Mouse (Mus musculus) left cerebral cortex, postnatal 25 days (tissue): ENCODE measurements around the gene Plin2. TPM values are rescaled to one million over a fixed set of nuclear protein-coding genes. Genes with fewer than 3 reads are reported as not detected.

Source experiments
- DNase-seq, 2 experiments: peaks; one replicate each; pipeline ENCODE4 v3.0.0; 2022; ENCODE audit warnings: low spot score in 2 of 2, mixed read lengths in 1 of 2
- intact Hi-C: fragments of 180-260 bp; cut with DNase I; formaldehyde crosslinking; loops from one replicate; pipeline ENCODE4 v1.15.1; 2025
- total RNA-seq, 2 experiments: library from RNA; stranded (reverse); gene quantifications; 2 replicates each; pipeline ENCODE4 v1.2.3; 2021

The Plin2 gene
- total RNA-seq, result 10 to 100 TPM; 10.8 to 12.3 TPM

DNA sequence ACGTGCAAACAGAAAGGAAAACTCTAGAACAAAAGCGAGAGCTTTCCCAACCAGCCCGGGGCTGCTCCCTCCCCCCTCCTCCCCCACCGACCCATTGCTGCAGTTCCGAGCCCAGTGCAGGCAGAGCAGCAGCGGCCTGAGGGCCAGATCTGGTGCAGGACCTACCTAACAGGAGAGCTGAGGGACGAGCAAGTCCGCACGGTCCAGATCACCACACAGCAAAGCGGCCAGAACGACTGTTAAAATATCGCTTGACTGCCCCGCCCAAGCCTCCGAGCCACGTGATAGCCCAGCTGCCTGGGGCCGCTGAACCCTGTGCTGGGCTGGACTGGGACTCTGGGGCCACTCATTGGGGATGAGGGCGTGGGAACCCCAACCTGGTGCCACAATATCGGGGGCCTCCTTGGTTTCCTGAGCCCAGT is at the start of gene Plin2:
Gene Plin2, minus strand, starts transcription at position 281 of the 422 bp plus-strand sequence.
- intact Hi-C loops, result no loop called here
- peak; percentile 14 to 15 for DNase-seq

DNA sequence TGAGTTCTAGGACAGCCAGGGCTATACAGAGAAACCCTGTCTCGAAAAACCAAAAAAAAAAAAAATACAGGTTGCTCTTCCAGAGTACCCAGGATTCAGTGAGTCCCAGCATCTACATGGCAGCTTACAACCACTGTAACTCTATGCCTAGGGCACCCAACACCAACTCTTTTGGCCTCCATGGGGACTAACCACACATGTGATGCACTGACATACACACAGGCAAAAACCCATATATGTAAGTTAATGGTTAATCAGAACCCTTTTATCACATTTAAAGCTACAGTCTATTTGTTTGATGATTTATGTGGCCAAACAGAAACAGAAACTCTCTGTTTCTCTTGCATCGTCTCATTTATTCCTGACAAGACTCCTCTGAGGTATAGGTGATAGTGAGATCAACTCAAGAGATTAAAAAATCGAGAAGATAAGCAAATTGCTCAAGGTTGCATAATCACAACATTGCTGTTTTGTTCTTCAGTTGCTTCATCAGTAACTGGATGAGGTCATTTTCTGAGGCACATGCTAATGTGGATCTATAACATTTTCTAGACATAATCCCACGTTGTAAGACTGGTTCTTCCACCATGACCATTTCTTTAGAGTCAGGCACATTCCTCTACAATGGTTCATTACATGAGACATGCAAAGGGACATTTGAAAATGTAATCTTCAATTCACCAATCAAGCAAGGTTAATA is 49.2 kb upstream of the Plin2 start:
- DNase-seq, result no peak
- intact Hi-C loops, result no loop called here

DNA sequence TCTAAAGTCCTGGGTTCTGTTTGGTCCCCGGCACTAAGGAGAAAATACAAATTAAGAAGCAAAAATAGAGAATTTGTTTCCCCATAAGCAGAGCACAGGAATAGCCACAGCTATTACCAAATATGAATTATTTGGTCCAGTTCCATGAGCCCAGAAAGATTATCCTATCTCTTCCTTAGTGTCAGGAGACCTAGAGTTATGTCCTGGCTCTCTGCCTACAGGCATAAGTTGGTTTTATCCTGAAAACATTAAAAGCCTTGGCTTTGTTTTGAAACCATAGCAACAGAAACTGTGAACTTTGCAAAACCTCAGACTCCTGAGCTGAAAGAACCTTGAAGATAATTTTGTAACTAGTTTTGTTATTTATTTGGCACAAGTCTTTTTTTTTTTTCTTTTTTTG is 47.3 kb upstream of the Plin2 start:
- DNase-seq, result no peak
- intact Hi-C loops, result no loop called here

DNA sequence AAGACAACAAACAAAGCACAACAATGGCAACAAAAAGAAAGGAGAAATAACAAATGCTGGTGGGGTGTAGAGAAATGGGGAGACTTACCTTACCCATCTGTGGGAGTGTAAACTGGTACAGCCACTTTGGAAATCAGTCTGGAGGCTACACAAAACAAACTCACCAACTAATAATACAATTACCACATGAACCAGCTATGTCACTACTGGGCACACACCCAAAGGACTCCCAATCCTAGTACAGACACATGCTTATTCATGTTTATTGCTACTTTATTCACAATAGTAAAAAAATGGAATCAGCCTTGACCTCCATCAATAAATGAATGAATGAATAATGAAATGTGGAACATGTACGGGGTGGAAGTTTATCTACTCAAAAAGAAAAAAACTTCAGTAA is 45.5 kb upstream of the Plin2 start:
- intact Hi-C loops, result no loop called here
- DNase-seq, result no peak

DNA sequence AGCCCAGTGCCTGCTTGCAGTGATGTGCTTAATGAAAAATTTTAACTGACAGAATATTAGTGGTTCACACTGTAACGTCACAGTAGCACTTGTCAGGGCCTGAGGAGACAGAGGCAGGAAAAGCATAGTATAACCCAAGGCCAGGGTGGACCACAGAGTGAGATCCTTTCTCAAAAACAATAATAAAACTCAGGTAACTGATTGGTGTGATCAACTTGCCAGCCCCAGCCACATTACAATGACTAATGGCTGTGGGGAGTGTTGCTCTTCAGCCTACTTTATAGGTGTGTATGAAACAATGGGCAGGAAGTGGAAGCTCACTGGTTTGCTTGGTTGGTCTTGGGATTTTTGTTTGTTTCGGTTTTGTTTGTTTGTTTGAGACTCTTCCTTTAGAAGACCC is 43.7 kb upstream of the Plin2 start:
- DNase-seq, result no peak
- intact Hi-C loops, result no loop called here

DNA sequence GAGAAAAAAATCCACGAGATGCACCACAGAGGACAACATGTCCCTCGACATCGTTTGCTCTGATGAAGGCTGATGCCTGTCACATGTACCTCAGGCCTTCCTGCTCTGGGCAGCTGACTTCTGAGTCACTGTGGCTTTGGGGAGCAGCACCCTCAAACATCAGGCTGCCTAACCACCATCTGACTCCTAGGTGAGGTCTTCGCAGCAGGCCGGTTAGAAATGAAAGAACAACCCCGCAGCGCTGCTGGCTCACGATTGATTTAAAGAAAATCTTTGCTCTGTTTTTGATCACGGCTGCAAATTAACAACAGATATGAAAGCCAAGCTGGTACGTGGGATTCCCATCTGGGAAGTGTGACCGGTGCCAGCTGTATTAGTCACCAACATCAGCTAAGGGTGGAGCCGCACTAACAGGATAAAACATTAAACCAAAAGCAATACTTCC is 42.9 kb upstream of the Plin2 start:
- DNase-seq, result peak; percentile 57 to 86
- intact Hi-C loops, result no loop called here

DNA sequence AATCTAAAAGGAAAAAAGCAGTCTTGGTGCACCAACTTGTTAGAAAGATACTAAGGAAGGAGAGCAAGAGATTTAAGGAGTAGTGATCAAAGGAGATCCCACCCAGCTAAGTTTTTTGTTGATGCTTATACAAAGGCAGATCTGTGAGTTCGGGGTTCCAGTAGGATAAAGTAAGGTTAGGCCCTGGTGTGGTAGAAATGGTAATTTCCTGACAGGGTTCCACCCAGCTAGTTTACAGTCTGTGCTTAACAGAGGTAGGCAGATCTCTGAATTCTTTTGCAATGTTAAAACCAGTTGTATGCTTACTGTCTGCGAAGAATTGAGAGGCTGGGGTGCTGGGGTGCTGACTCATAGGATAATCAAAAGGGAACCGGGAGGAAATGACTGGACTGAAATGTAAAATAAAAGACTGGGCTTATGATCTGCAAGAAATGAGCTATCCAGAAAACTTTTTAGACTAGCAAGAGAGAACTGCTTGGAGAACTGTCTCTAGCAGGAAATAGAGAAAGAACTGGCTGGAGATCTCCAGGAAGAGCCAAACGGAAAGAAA is 40.9 kb upstream of the Plin2 start:
- DNase-seq, result no peak
- intact Hi-C loops, result no loop called here

DNA sequence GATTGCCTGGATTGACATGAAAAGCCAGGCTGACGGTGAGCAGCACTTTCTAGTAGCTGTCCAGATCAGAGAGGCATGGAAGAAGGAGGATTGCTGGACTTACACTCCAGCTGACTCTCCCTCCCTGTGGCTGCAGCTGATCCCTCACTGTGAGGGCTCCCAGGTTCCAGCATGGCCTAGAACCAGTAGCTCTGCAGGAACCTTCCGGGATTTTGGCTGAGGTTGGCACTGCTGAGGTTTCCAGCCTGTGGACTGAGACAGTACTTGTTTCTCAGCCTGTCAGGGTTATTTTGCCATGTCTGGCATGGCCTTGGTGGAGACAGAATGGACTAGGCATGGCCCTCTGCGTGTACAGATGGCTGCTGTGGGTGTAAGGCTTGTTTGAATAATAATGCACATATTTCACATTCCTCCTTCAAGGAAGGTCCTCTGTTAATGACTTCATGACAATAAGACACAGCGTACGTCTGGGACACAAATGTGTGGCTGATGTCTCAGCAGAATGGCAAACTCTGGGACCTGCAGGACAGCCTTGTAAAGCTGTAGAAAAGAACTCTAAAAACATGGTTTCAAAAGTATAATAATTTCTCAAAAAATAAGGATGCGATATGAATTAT is 40.3 kb upstream of the Plin2 start:
- DNase-seq, result no peak
- intact Hi-C loops, result no loop called here

DNA sequence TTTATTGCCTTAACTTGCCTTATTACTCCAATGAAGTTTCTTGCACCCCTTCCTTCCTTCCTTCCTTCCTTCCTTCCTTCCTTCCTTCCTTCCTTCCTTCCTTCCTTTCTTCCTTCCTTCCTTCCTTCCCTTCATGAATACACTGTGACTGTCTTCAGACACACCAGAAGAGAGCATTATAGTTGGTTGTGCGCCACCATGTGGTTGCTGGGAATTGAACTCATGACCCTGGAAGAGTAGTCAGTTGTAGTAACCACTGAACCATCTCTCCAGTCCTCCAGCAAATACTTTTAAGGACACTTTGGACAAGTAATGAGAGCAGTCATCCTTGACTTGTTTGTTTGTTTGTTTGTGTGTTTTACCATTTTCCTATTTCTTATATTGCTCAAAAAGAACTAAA is 38.9 kb upstream of the Plin2 start:
- intact Hi-C loops, result no loop called here
- DNase-seq, result no peak

DNA sequence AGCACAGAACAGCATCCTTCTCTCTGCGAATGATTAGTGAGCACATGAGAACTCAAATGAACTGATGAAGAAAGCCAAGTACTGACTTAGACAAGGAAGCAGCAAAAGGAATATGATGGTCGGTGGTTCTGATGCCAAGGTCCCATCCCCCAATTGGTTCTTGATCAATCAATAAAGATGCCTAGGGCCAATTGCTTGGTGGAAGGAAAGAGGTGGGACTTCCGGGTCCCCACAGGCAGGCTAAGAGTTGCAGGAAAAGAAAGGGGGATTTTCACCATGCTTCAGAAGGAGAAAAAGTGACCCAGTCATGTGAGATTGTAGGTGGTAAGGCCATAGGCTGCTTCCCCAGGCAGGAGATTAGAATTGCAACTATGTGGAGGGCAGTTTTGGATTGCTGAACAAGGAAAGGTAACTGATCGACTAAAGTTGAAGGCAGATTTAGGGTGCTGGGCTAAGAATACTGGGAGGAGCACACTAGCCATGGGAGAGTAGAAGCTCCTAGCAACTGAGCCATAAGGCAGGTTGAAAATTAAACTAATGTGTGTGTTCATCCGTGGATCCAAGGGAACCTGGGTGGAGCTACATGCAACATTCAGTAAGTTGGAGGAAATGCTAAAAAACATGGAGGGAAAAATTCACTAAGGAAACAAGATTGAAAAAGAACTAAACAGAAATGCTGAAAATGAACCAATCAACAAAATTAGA is 29.5 kb upstream of the Plin2 start:
- intact Hi-C loops, result loop anchor here (5.0 kb wide), 1 partner anchor 458 kb away; no protein-coding TSS in a partner anchor
- DNase-seq, result no peak

DNA sequence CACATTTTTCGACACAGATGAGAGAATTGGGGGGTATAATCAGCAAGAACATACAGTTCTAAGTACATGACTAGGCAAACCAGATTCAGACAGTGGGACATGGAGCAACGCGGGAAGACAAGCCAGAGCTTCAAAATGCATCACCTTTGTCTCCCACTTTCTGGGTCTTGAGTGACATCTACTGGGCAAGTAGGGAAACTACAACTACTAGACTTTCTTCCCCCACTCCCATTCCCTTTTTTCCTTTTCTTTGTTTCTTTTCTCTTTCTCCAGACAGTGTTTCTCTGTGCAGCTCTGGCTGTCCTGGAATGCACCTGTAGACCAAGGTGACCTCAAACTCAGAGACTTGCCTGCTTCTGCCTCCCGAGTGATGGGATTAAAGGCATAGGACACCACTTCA is 27.0 kb upstream of the Plin2 start:
- DNase-seq, result peak; percentile 34 to 49
- intact Hi-C loops, result loop anchor here (1.0 to 5.0 kb wide), 4 partner anchors 76 to 460 kb away; partner anchors contain the start of genes Haus6 and Rraga

DNA sequence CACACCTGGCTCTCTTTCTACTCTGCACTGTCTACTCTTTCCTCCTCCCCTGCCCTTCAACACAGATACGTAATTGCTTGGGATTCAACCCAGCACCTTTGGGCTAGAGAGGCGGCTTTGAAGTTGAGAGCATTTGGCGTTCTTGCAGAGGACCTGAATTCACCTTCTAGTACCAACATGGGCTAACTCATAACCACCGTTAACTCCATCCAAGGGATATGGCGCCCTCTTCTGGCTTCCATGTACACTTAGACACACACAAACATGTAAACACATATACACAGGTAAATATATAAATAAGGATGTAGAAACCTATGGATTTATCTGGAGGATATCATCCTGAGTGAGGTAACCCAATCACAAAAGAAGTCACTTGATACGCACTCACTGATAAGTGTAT is 25.2 kb upstream of the Plin2 start:
- intact Hi-C loops, result loop anchor here (1.0 to 5.0 kb wide), 2 partner anchors 43 to 462 kb away; no protein-coding TSS in a partner anchor
- peak; percentile 20 to 23 for DNase-seq

DNA sequence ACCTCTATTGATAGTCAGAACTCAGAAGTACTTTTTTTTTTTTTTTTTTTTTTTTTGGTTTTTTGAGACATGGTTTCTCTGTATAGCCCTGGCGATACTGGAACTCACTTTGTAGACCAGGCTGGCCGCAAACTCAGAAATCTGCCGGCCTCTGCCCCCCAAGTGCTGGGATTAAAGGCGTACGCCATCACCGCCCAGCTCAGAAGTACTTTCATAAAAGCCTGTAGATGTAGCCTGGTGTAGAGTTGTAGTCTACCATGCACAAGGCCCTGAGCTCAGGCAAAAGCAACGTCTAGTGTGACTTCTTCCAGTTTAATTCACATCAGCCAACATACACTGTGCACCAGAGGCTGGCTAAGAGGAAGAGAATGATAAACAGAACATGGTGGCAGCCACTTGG is 23.1 kb upstream of the Plin2 start:
- intact Hi-C loops, result no loop called here
- DNase-seq, result no peak

DNA sequence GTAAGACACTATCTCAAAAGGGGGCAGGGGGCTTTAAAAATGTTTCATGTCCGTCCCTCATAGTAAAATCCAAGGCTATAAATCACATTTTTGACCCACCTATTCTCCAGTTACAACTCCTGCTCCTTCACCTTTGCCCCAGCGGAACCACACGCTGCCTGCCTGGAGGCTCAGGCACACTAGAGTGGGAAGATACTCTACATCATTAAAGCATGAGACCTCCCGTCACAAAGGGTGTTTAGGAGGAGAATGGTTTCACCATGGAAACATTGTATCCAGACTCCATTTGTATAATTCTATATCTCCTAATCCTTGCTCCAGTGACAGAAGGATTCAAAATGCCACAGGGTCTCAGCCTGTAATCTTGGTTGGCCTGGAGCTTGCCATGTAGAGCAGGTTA is 21.4 kb upstream of the Plin2 start:
- intact Hi-C loops, result no loop called here
- DNase-seq, result no peak

DNA sequence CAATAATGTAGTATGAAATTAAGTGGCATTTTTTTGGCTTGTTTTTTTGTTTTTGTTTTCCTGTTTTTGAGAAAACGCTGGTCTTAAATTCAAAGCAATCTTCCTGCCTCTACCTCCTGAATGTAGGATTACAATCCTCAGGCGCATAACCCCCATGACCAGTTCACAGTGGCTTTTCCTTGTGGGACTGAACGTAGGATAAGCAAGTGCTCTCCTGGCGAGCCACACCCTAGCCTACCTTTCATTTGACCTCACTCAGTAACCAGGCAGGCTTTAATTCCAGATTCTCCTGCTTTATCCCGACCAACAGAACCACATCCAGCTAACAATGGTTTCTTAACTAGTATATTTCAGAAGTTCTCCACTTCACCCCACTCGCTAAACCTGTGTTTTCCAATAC is 20.9 kb upstream of the Plin2 start:
- no peak for DNase-seq
- intact Hi-C loops, result no loop called here

DNA sequence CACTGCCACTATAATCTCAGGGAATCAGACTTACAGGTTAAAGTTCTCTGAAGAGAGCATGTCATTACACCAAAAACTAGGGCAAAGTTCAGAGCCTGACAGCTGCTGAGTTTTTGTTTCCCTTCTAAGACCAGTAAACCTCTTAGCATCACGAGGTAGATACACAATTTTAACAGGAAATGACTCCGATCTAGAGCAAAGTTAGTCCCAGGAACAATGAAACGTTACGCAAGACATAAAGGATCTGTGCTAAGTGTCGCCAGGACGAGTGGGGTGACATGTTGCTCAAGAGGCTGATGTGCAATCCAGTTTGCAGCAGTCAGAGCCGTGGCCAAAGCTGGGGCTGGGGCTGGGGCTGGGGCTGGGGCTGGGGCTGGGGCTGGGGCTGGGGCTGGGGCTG is 20.3 kb upstream of the Plin2 start:
- DNase-seq, result no peak
- intact Hi-C loops, result no loop called here

DNA sequence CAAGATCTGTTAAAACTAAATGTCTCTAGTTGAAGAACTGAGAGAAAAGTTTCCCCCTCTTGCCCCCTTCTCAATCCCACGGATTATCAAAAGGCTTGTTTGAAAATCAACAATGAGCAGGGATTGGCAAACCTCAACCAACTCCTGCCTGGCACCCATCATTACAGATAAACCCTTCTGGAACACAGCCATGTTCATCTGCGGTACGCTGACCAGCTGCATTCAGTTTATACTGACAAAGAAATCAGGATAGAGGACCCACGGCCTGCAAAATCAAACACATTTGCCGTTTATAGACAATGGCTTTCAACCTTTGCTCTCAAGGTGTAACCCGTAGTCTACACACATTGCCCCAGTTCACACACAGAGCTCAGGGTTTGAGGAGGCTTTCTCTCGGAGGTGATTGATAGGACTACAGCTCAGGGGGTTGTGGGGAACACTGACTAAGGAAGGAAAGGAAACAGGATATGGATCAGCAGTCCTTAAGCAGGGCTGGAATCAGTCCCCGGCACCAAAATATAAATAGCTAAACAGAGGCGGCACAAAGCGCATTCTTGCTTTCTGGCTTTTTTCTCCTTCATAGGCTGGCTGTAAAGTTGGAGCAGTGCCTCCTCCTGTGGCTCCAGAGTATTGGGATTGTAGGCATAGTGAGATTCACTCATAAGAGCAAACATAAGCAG is 19.3 kb upstream of the Plin2 start:
- intact Hi-C loops, result no loop called here
- no peak for DNase-seq

DNA sequence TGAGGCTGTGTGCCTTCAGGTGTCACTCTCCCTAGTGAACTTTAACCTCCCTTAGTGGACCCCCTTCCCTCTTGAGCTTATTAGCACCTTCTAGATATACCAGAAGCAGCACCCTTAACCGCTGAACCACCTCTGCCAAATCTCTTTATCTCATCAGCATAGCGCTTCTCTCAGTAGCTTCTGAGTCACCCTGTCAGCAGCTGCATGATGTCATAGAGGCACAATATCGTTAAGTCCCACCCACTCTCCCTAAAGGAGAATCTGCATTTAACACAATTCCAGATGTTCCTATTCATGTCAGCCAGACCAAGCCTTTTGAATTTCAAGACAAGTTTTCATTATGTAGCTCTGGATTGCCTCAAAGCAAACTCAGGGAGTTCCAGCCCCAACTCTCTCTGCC is 16.7 kb upstream of the Plin2 start:
- DNase-seq, result no peak
- intact Hi-C loops, result no loop called here

DNA sequence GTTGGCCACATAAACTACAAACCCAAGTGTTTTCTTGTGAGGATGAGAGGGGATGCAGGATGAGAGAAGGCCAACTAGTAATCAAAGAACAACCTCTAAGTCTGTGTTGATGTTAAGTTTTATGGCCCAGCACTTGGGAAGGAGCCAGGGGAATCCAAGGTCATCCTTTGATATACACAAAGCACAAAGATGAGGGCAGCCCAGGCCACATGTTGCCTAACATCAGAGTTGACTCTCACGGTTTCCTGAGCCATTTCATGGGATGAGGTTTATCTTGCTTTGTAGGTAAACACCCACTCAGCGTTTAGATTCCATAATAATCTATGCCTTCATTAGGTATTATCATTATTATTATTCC is 16.1 kb upstream of the Plin2 start:
- intact Hi-C loops, result no loop called here
- DNase-seq, result no peak
